In genomic region chr14:33303348-33303819, GRCm38 (mm10) we compare ENCODE assay signal across 7 mouse cellular contexts.
DNase-seq lines count a peak whose midpoint lies in the region; ATAC-seq and TF ChIP-seq lines count a peak whose summit lies in the region.

No protein-coding gene starts in this region.

- 27% methylated on average over 9 of the region's 9 CpGs for WGBS in cerebellum, adult 2 months
- WGBS in forebrain, postnatal 0 days, result 24% methylated on average over 9 of the region's 9 CpGs

- no peak overlapping the region for H3K27ac ChIP-seq in cerebellum, adult 2 months (ENCODE audit: insufficient read depth, low read length)
- no peak overlapping the region for H3K27ac ChIP-seq in forebrain, postnatal 0 days (ENCODE audit: low read depth, low read length)

- TF ChIP-seq CTCF in cerebellum, adult 2 months (IDR thresholded peaks at IDR 0.05; ENCODE audit: borderline replicate concordance, insufficient read depth, low read depth, low read length), result peak; percentile 73
- TF ChIP-seq CTCF in forebrain, postnatal 0 days (IDR thresholded peaks at IDR 0.05; ENCODE audit: low read depth), result peak; percentile 95

- no peaks in the 10 kb centered on the region for H3K9me3 ChIP-seq in forebrain, postnatal 0 days (ENCODE audit: low read length)

- H3K9ac ChIP-seq in forebrain, postnatal 0 days, result no peak overlapping the region

- no peak overlapping the region for H3K4me3 ChIP-seq in cerebellum, adult 2 months (replicated peaks; ENCODE audit: insufficient read depth, low read depth, low read length)
- no peak overlapping the region for H3K4me3 ChIP-seq in forebrain, postnatal 0 days (ENCODE audit: low read depth, low read length)

- peak; percentile 52 for ATAC-seq in activated CD4-positive, CD25-positive, alpha-beta regulatory T cell, adult 4 months
- ATAC-seq in forebrain, postnatal 0 days, result peak; percentile 93
- ATAC-seq in megakaryocyte, adult 5-6 weeks (ENCODE audit: poor library complexity, severe bottlenecking), result peak; percentile 92

- no peaks in the 10 kb centered on the region for H3K4me1 ChIP-seq in cerebellum, adult 2 months (ENCODE audit: control insufficient read depth, insufficient read depth, low read length)
- H3K4me1 ChIP-seq in forebrain, postnatal 0 days (ENCODE audit: insufficient read depth), result no peaks in the 10 kb centered on the region

- no peaks in the 10 kb centered on the region for H3K27me3 ChIP-seq in cerebellum, adult 2 months (ENCODE audit: control insufficient read depth, insufficient read depth, low read length)
- H3K27me3 ChIP-seq in forebrain, postnatal 0 days (ENCODE audit: insufficient read depth, low read length), result no peaks in the 10 kb centered on the region

- no peak overlapping the region for H3K4me2 ChIP-seq in forebrain, postnatal 0 days (ENCODE audit: low read depth)

- peak; percentile 66 to 76 for DNase-seq in cerebellum, adult 2 months
- peak; percentile 93 for DNase-seq in forebrain, postnatal 0 days
- peak; percentile 85 for DNase-seq in hindlimb bud, embryonic 11.5 days (ENCODE audit: extremely low spot score, low read depth, low spot score)
- peak; percentile 60 to 78 for DNase-seq in layer of hippocampus, postnatal 36 days
- DNase-seq in right cerebral cortex, adult 18-20 months, result peak; percentile 85

- H3K36me3 ChIP-seq in forebrain, postnatal 0 days (ENCODE audit: insufficient read depth), result no peaks in the 10 kb centered on the region

- no peak for TF ChIP-seq POLR2A in cerebellum, adult 2 months (IDR thresholded peaks at IDR 0.05; ENCODE audit: borderline replicate concordance, insufficient read depth, low read length)
